In the genomic region with DNA sequence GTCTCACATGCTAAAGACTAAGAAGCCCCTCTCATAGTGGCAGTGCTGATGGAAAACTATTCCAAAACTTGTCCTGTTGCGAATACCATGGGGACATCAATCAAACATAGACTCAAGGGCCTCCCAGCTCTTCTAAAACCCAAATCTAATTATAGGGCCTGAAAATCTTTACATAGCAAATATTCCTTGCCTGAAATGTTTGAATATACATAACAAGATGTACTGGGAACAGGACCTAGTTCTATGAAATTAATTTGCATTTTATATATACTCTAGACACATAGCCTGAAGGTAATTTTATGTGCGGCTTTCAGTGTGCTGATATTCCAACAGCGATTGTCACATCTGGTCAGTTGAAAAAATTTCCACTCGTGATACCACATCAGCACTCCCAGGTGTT, we compare ENCODE assay signal across 34 mouse cellular contexts. TPM values are rescaled to one million over a fixed set of nuclear protein-coding genes. Genes with fewer than 3 reads are reported as not detected.
"Had no signal": no experiment of that assay in that cellular context is flagged by ENCODE, and none has a peak within 500 bp of the region (broad histone marks: within the 10 kb centered on the region; RNA-seq: fewer than 3 reads in every experiment).

No protein-coding gene starts in this region.

- ATAC-seq: forebrain, embryonic 13.5 days; forebrain, embryonic 15.5 days; forebrain, embryonic 16.5 days had no signal

- H3K9me3 ChIP-seq: embryonic facial prominence, embryonic 10.5 days; embryonic facial prominence, embryonic 12.5 days; embryonic facial prominence, embryonic 13.5 days; embryonic facial prominence, embryonic 15.5 days; forebrain, embryonic 10.5 days; forebrain, embryonic 12.5 days; forebrain, embryonic 13.5 days; forebrain, embryonic 15.5 days; heart, embryonic 10.5 days had no signal

- H3K36me3 ChIP-seq: embryonic facial prominence, embryonic 10.5 days; embryonic facial prominence, embryonic 12.5 days; embryonic facial prominence, embryonic 13.5 days; embryonic facial prominence, embryonic 15.5 days; forebrain, embryonic 10.5 days; forebrain, embryonic 12.5 days; forebrain, embryonic 15.5 days had no signal

- H3K4me2 ChIP-seq: embryonic facial prominence, embryonic 12.5 days; embryonic facial prominence, embryonic 13.5 days; embryonic facial prominence, embryonic 15.5 days; forebrain, embryonic 12.5 days; forebrain, embryonic 13.5 days; forebrain, embryonic 15.5 days; heart, embryonic 11.5 days; heart, embryonic 12.5 days had no signal

- H3K9ac ChIP-seq: embryonic facial prominence, embryonic 12.5 days; embryonic facial prominence, embryonic 13.5 days; embryonic facial prominence, embryonic 15.5 days; forebrain, embryonic 12.5 days; forebrain, embryonic 13.5 days; forebrain, embryonic 15.5 days; heart, embryonic 12.5 days had no signal

- H3K27me3 ChIP-seq: embryonic facial prominence, embryonic 12.5 days; embryonic facial prominence, embryonic 13.5 days; embryonic facial prominence, embryonic 15.5 days; forebrain, embryonic 12.5 days; forebrain, embryonic 13.5 days; forebrain, embryonic 15.5 days; heart, embryonic 12.5 days had no signal

- DNase-seq: cerebellum, adult 18-20 months; cerebellum, adult 2 months; cerebellum, adult 8-10 months; cerebellum, adult 9-10 months; cerebellum, adult 9-11 months; cerebellum, postnatal 10 days; cerebellum, postnatal 14 days; cerebellum, postnatal 25 days; cerebellum, postnatal 36 days; embryo, embryonic 11 days; gastrocnemius, postnatal 10 days; gastrocnemius, postnatal 14 days; gastrocnemius, postnatal 25 days; gastrocnemius, postnatal 36 days; heart, adult 11 months; heart, adult 18-20 months; heart, adult 2 months had no signal

- H3K4me1 ChIP-seq: embryonic facial prominence, embryonic 10.5 days; embryonic facial prominence, embryonic 12.5 days; embryonic facial prominence, embryonic 13.5 days; embryonic facial prominence, embryonic 15.5 days; forebrain, embryonic 10.5 days; forebrain, embryonic 13.5 days; forebrain, embryonic 15.5 days had no signal

- H3K4me3 ChIP-seq: embryonic facial prominence, embryonic 10.5 days; embryonic facial prominence, embryonic 12.5 days; embryonic facial prominence, embryonic 13.5 days; embryonic facial prominence, embryonic 15.5 days; erythroblast, embryonic 14.5 days; forebrain, embryonic 10.5 days; forebrain, embryonic 12.5 days; forebrain, embryonic 13.5 days; forebrain, embryonic 15.5 days; heart, adult 2 months; heart, embryonic 10.5 days; heart, embryonic 12.5 days had no signal

- H3K27ac ChIP-seq: embryonic facial prominence, embryonic 10.5 days; embryonic facial prominence, embryonic 12.5 days; embryonic facial prominence, embryonic 13.5 days; embryonic facial prominence, embryonic 15.5 days; forebrain, embryonic 10.5 days; forebrain, embryonic 12.5 days; forebrain, embryonic 13.5 days; forebrain, embryonic 15.5 days; heart, adult 2 months; heart, embryonic 10.5 days had no signal

RNA-seq across cellular contexts. Expression of a gene that starts 8.0 kb away (rescaled TPM):
- total RNA-seq: common myeloid progenitor, adult 5-6 weeks; granulocyte monocyte progenitor cell, adult 5-6 weeks had no signal
- polyA plus RNA-seq: embryonic facial prominence, embryonic 10.5 days; erythroblast, embryonic 14.5 days; forebrain, embryonic 10.5 days; forebrain, embryonic 11.5 days; forebrain, embryonic 13.5 days; gonadal fat pad, adult 2 months had no signal
